Mouse (Mus musculus): Measurements from ENCODE around the gene Ndufaf7. TPM values are rescaled to one million over a fixed set of nuclear protein-coding genes. Genes with fewer than 3 reads are reported as not detected.

Ndufaf7 gene
- total RNA-seq (2021), result 10 to 100 TPM; 24.0 to 27.6 TPM
- long read RNA-seq, experiment 1, transcript Ndufaf7-201 (10 exons, 1,749 nt), result major isoform, 26 of 228 reads
- long read RNA-seq, experiment 1, partial matches to known transcripts, result 198 of 228 reads
- long read RNA-seq, experiment 1, other reads (novel, unspliced or antisense), result 4 of 228 reads
- long read RNA-seq, experiment 2, transcript Ndufaf7-201 (10 exons, 1,749 nt), result major isoform, 27 of 290 reads
- long read RNA-seq, experiment 2, partial matches to known transcripts, result 249 of 290 reads
- long read RNA-seq, experiment 2, other reads (novel, unspliced or antisense), result 14 of 290 reads

GRCm38 (mm10) chr17:78936466-78937228 lies at the start of gene Ndufaf7, which contains the start of gene Cebpz:
Ndufaf7 (plus strand) TSS chr17:78937136.
Cebpz (minus strand) TSS chr17:78937066.
- intact Hi-C loops (cut with DNase I), result no loop called here
- peak; percentile 95 for DNase-seq

- no peak for DNase-seq
- intact Hi-C loops (cut with DNase I), result no loop called here
These were observed 48.4 kb upstream of the Ndufaf7 start for GRCm38 (mm10) chr17:78888554-78888953.

DNA sequence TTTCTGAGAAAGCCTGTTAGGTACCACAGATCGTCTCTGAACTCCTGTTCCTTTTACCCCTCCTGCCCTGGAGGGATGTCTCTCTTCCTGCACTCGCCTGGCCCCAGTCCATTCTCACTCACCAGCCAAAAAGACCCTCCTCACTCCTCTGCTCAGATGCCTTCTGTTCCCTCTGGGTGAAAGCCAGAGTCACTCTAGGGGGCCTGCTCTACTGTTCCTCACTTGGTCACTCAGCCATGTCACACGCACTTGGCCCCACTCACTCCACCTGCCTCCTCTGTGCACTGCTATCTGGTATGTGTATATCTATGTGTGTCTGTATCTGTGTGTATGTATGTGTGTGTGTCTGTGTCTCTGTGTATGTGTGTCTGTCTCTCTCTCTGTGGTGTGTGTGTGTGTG lies 47.8 kb upstream of the Ndufaf7 start:
- intact Hi-C loops (cut with DNase I), result no loop called here
- DNase-seq, result no peak

DNA sequence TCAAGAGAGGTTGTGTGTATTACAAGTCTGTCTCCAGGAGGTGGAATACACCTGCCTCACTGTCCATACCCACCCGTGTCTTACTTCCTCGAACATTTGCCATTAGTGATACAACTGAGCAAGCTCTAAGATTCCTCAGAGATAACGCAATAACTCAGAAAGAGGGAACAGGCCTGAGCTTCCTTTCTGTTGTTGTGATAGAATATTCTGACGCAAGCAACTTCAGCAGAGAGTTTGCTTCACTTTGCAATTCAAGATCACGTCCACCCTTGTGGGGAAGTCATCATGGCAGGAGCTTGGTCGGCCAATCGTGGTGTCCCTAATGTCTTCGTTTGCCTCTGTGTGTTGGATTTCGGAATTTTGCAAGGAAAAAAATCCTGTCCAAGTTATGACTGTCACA lies 45.9 kb upstream of the Ndufaf7 start:
- intact Hi-C loops (cut with DNase I), result no loop called here
- DNase-seq, result no peak

DNA sequence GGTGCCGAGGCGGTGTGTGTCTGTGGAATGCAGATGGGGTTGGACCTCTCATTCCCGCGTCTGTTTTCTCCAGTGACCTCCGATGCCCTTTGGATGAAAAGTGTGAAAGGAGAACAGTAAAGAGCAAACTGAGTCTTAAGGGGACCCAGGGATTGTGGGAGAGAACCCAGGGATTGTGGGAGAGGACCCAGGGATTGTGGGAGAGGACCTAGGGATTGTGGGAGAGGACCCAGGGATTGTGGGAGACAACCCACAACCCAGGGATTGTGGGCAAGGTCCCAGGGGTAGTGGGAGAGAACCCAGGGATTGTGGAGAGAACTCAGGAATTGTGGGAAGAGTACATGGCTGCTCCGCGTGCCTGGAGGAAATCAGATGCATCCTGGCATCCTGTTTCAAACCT lies 41.9 kb upstream of the Ndufaf7 start:
- DNase-seq, result no peak
- intact Hi-C loops (cut with DNase I), result no loop called here

GRCm38 (mm10) chr17:78895394-78895793 lies 41.5 kb upstream of the Ndufaf7 start:
- intact Hi-C loops (cut with DNase I), result no loop called here
- no peak for DNase-seq

GRCm38 (mm10) chr17:78903158-78903557 lies 33.8 kb upstream of the Ndufaf7 start:
- DNase-seq, result no peak
- intact Hi-C loops (cut with DNase I), result no loop called here

DNA sequence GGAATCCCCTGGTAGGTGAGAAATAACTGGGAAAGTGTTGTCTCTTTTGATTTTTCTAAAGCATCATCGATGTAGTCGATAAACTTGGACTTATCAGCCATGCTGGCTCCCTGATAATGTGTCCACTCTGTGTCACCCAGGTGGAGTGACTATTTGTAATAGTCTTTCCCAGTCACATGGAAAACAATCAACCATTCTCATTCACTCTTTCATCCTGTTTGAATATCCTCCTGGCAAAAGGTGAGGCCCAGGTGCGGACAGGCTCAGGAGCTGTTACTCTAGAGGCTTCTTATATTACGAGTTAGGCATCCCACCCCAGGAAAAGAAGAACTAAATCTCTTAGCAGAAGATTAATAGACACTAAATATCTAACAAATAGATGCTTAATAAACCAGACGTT lies 30.0 kb upstream of the Ndufaf7 start, which contains the start of gene Sult6b1:
Sult6b1 (minus strand) TSS at position 101 of the 400 bp plus-strand sequence.
- intact Hi-C loops (cut with DNase I), result no loop called here
- DNase-seq, result no peak

DNA sequence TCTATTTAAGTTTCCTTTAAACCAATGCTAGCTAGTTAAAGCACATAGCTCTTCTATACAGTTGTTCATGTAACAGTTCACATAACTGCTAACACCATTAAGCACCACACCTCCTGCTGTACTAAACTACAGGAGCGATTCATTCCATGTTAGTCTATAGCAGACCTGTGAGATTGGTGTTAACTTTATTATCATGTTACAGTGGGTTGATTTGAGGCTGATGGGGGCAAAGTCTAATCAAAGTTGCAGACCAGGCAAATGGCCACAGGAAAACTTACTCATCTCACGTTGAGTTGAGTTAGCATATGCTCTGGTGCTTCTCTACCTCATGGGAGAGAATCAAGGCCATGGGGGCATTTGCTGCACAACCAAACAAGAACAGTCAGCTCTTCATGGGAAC lies 27.6 kb upstream of the Ndufaf7 start:
- no peak for DNase-seq
- intact Hi-C loops (cut with DNase I), result no loop called here

- DNase-seq, result no peak
- intact Hi-C loops (cut with DNase I), result no loop called here
These were observed 24.1 kb upstream of the Ndufaf7 start for GRCm38 (mm10) chr17:78912861-78913281.

DNA sequence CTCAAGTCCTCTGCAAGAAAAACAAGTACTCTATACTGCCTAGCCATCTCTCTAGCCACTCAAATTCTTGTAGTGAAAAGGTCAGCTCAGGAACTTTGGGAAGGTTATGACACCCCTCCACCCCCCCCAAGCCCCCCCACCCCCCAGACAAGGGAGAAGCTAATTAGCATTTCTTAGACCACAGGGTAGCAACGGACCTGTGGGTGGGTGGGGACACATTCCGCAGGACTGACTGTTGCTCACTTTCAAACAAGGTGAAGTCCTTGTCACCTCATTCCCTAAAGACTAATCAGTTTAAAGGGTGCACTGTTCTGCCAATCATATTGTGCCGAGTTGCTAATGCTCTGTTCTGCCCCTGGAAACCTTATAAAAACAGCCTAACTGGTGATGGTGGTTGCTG lies 23.0 kb upstream of the Ndufaf7 start:
- DNase-seq, result no peak
- intact Hi-C loops (cut with DNase I), result no loop called here

DNA sequence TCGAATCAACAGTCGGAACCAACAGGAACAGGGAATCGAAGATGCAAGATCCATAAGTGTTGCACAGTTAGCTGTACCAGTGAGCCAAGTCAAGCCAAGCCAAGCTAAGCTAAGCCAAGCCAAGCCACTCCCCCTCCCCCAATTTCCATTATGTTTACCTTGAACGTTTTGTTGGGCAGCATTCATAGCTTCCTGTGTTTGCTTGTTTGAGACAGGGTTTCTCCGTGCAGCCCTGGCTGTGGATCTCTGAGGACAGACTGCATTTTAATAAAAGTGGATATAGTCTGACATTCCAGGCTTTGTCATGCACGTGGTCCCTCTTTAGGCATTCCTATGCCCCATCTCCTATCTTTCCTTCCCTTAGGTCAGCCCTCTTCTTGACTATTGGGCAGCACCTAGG lies 21.2 kb upstream of the Ndufaf7 start:
- intact Hi-C loops (cut with DNase I), result no loop called here
- DNase-seq, result no peak

- intact Hi-C loops (cut with DNase I), result no loop called here
These were observed 20.5 kb upstream of the Ndufaf7 start, which contains the start of gene Cebpzos for GRCm38 (mm10) chr17:78916369-78916813. Cebpzos (plus strand) TSS chr17:78916500.

DNA sequence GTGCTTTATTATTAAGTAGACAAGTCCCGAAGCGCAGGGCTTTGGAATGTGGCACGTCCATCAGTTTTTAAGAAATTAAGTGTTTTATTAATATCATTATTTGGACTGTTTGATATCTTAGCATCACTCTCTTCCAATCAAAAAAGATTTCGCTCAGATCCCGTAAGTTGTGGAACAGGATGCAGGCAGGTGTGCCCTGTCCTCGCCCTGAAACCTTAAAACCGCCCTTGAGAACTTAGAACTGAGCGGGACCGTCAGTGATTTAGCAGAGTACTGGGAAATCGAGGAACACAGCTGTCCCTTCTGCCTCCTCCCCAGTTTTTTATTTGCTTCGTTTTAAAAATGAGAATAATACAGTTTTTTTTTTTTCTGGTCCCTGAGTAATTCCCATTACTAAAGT lies 20.0 kb upstream of the Ndufaf7 start:
- DNase-seq, result no peak
- intact Hi-C loops (cut with DNase I), result no loop called here

More at GRCm38 (mm10) chr17:78916369-78916813, 20.5 kb upstream of the Ndufaf7 start, which contains the start of gene Cebpzos:
- peak; percentile 71 to 75 for DNase-seq

GRCm38 (mm10) chr17:78917696-78918095 lies 19.2 kb upstream of the Ndufaf7 start:
- intact Hi-C loops (cut with DNase I), result no loop called here

GRCm38 (mm10) chr17:78935857-78936256 lies 1.1 kb upstream of the Ndufaf7 start:
- intact Hi-C loops (cut with DNase I), result no loop called here
- no peak for DNase-seq

More at GRCm38 (mm10) chr17:78917696-78918095, 19.2 kb upstream of the Ndufaf7 start:
- DNase-seq, result no peak

- no peak for DNase-seq
- intact Hi-C loops (cut with DNase I), result no loop called here
These were observed 405 bp downstream of the Ndufaf7 start for GRCm38 (mm10) chr17:78937229-78937853.

GRCm38 (mm10) chr17:78938927-78939326 lies 2.0 kb downstream of the Ndufaf7 start:
- intact Hi-C loops (cut with DNase I), result no loop called here
- no peak for DNase-seq

DNA sequence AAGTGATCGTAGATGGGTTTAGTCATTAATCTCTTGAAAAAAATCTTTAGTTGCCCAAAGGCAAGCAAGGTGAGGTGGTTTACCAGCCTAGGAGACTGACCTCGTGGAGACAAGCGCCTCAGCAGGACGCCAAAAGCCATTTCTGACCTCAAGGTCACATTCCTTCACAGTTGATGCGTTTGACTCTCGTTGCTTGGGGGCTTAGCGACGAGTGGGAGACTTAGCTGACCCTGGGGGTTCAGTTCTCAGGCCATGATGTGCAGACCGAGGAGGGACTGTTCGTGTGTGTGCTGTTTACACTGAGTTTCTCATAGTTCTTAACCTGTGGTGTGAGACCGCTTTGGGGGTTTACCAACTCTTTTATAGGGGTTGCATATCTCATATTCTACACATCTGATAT lies 5.6 kb downstream of the Ndufaf7 start:
- intact Hi-C loops (cut with DNase I), result no loop called here
- DNase-seq, result no peak

DNA sequence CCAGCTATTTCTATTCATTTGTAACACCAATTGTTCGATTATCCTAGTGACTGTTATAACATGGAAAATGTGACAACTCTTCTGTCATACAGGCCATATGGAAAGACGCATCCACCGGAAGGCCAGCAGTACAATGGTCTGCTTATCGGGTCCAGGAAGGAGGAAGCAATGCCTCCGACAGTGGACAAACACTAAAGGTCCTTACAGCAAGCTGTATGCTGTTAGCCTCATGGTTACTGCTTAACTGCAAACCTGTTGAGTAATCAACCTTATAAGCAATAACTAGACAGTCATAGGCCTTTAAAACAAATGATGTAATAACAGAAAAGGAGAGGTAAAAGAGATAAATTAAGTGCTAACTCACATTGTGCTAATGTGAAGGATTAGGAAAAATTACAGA lies 14.3 kb downstream of the Ndufaf7 start:
- intact Hi-C loops (cut with DNase I), result no loop called here
- no peak for DNase-seq

- intact Hi-C loops (cut with DNase I), result no loop called here
- no peak for DNase-seq
These were observed 15.1 kb downstream of the Ndufaf7 start for GRCm38 (mm10) chr17:78952070-78952469.

Measured in gastrocnemius, postnatal 36 days (tissue).